Mouse (Mus musculus) MEL (cell line): ENCODE results near the gene Zfp668. TPM values are rescaled to one million over a fixed set of nuclear protein-coding genes. Genes with fewer than 3 reads are reported as not detected.

Source experiments
- DNase-seq: peaks from one replicate; pipeline ENCODE4 v3.0.0; 2011; ENCODE audit warnings: low read depth, low spot score
- H3K27ac ChIP-seq: 2 replicates; pipeline ENCODE4 v1.5.1; 2012; ENCODE audit warnings: low read depth, mild to moderate bottlenecking, control low read depth, low read length, moderate library complexity; ENCODE audit not compliant: control insufficient read depth
- H3K27me3 ChIP-seq, 2 experiments: fragments of 150-350 bp in 1 of 2; sonication (generic) in 1 of 2; 2 replicates each; pipeline ENCODE4 v1.6.1; 2012; ENCODE audit warnings: low read length in 2 of 2, mild to moderate bottlenecking in 2 of 2, improper control_type of control experiment in 1 of 2, moderate library complexity in 1 of 2; ENCODE audit not compliant: insufficient read depth in 2 of 2, control insufficient read depth in 1 of 2
- H3K36me3 ChIP-seq, 2 experiments: 2 replicates each; pipeline ENCODE4 v1.6.1; 2012 to 2014; ENCODE audit warnings: low read length in 2 of 2, improper control_type of control experiment in 1 of 2, inconsistent platforms in 1 of 2, mild to moderate bottlenecking in 1 of 2; ENCODE audit not compliant: insufficient read depth in 2 of 2, control insufficient read depth in 1 of 2
- H3K4me1 ChIP-seq, 2 experiments: fragments of 150-350 bp in 1 of 2; sonication (generic) in 1 of 2; 2 replicates each; pipeline ENCODE4 v1.6.1; 2012; ENCODE audit warnings: low read length in 2 of 2, improper control_type of control experiment in 1 of 2, mild to moderate bottlenecking in 1 of 2; ENCODE audit not compliant: insufficient read depth in 2 of 2, control insufficient read depth in 1 of 2
- H3K4me3 ChIP-seq, 2 experiments: fragments of 150-350 bp in 1 of 2; sonication (generic) in 1 of 2; 2 replicates each; pipeline ENCODE4 v1.5.1; 2012; ENCODE audit warnings: low read depth in 2 of 2, low read length in 2 of 2, mild to moderate bottlenecking in 2 of 2, moderate library complexity in 2 of 2, control low read depth in 1 of 2, improper control_type of control experiment in 1 of 2; ENCODE audit not compliant: control insufficient read depth in 1 of 2, insufficient read depth in 1 of 2
- H3K79me2 ChIP-seq: 2 replicates; pipeline ENCODE4 v1.6.1; 2012; ENCODE audit warnings: mild to moderate bottlenecking, low read length, moderate library complexity; ENCODE audit not compliant: control insufficient read depth, poor library complexity, insufficient read depth
- H3K9ac ChIP-seq: 2 replicates; pipeline ENCODE4 v1.6.1; 2012; ENCODE audit warnings: low read depth, mild to moderate bottlenecking, control low read depth, low read length, moderate library complexity; ENCODE audit not compliant: control insufficient read depth, poor library complexity, severe bottlenecking
- H3K9me3 ChIP-seq: fragments of 150-350 bp; sonication (generic); replicated peaks from 2 replicates; pipeline ENCODE4 v1.6.1; 2012; ENCODE audit warnings: mild to moderate bottlenecking, low read length, improper control_type of control experiment, moderate library complexity; ENCODE audit not compliant: insufficient read depth
- BHLHE40 ChIP-seq: IDR thresholded peaks from 2 replicates; pipeline ENCODE4 v1.6.1; 2012; ENCODE audit warnings: low read depth, mild to moderate bottlenecking, inconsistent platforms, low read length, improper control_type of control experiment, borderline replicate concordance
- CHD1 ChIP-seq: IDR thresholded peaks from 2 replicates; pipeline ENCODE4 v1.6.1; 2012; ENCODE audit warnings: low read depth, mild to moderate bottlenecking, inconsistent platforms, low read length, improper control_type of control experiment
- CHD2 ChIP-seq: IDR thresholded peaks from 2 replicates; pipeline ENCODE4 v1.6.1; 2011; ENCODE audit warnings: low read length, improper control_type of control experiment
- CTCF ChIP-seq, 3 experiments: IDR thresholded peaks in 2 of 3; conservative IDR thresholded peaks in 1 of 3; 2 replicates each; pipeline ENCODE4 v1.5.1; 2011 to 2012; ENCODE audit warnings: low read length in 3 of 3, low read depth in 2 of 3, mild to moderate bottlenecking in 2 of 3, improper control_type of control experiment in 1 of 3, inconsistent platforms in 1 of 3, mixed read lengths in 1 of 3, moderate library complexity in 1 of 3; ENCODE audit not compliant: control insufficient read depth in 1 of 3, insufficient read depth in 1 of 3, poor library complexity in 1 of 3, severe bottlenecking in 1 of 3
- E2F4 ChIP-seq: IDR thresholded peaks from 2 replicates; pipeline ENCODE4 v1.6.1; 2011; ENCODE audit warnings: low read depth, low read length, improper control_type of control experiment, borderline replicate concordance
- ELF1 ChIP-seq: IDR thresholded peaks from 2 replicates; pipeline ENCODE4 v1.6.1; 2014; ENCODE audit warnings: low read depth, mild to moderate bottlenecking, inconsistent platforms, low read length, improper control_type of control experiment, moderate library complexity
- ETS1 ChIP-seq: IDR thresholded peaks from 2 replicates; pipeline ENCODE4 v1.6.1; 2012; ENCODE audit warnings: low read depth, mild to moderate bottlenecking, inconsistent platforms, low read length, improper control_type of control experiment, moderate library complexity
- GABPA ChIP-seq: IDR thresholded peaks from 2 replicates; pipeline ENCODE4 v1.6.1; 2012; ENCODE audit warnings: low read depth, mild to moderate bottlenecking, inconsistent platforms, low read length, improper control_type of control experiment, moderate library complexity
- GATA1 ChIP-seq: IDR thresholded peaks from 2 replicates; pipeline ENCODE4 v1.6.1; 2011; ENCODE audit warnings: low read depth, low read length, improper control_type of control experiment
- HCFC1 ChIP-seq: IDR thresholded peaks from 2 replicates; pipeline ENCODE4 v1.6.1; 2012; ENCODE audit warnings: low read depth, mild to moderate bottlenecking, inconsistent platforms, low read length, improper control_type of control experiment, moderate library complexity
- JUND ChIP-seq: IDR thresholded peaks from 2 replicates; pipeline ENCODE4 v1.6.1; 2011; ENCODE audit warnings: low read depth, mild to moderate bottlenecking, improper control_type of control experiment, low read length
- KAT2A ChIP-seq: conservative IDR thresholded peaks from 2 replicates; pipeline ENCODE4 v1.6.1; 2012; ENCODE audit warnings: low read depth, low read length, improper control_type of control experiment, inconsistent platforms
- MAFK ChIP-seq: IDR thresholded peaks from 2 replicates; pipeline ENCODE4 v1.6.1; 2011; ENCODE audit warnings: low read depth, mild to moderate bottlenecking, low read length, improper control_type of control experiment, borderline replicate concordance
- MAX ChIP-seq: IDR thresholded peaks from 2 replicates; pipeline ENCODE4 v1.6.1; 2011; ENCODE audit warnings: low read length, improper control_type of control experiment
- MAZ ChIP-seq: IDR thresholded peaks from 2 replicates; pipeline ENCODE4 v1.6.1; 2012; ENCODE audit warnings: low read depth, mild to moderate bottlenecking, inconsistent platforms, low read length, improper control_type of control experiment
- MEF2A ChIP-seq: IDR thresholded peaks from 2 replicates; pipeline ENCODE4 v1.6.1; 2014; ENCODE audit warnings: low read depth, mild to moderate bottlenecking, inconsistent platforms, low read length, improper control_type of control experiment; ENCODE audit not compliant: poor library complexity, insufficient replicate concordance, severe bottlenecking; ENCODE audit errors: extremely low read depth
- MXI1 ChIP-seq: IDR thresholded peaks from 2 replicates; pipeline ENCODE4 v1.6.1; 2011; ENCODE audit warnings: mild to moderate bottlenecking, low read depth, low read length, improper control_type of control experiment
- MYB ChIP-seq: IDR thresholded peaks from 2 replicates; pipeline ENCODE4 v1.6.1; 2011; ENCODE audit warnings: mild to moderate bottlenecking, low read depth, low read length, improper control_type of control experiment
- MYC ChIP-seq: IDR thresholded peaks from 2 replicates; pipeline ENCODE4 v1.6.1; 2011; ENCODE audit warnings: low read depth, mild to moderate bottlenecking, low read length, improper control_type of control experiment, moderate library complexity
- NELFE ChIP-seq: IDR thresholded peaks from 2 replicates; pipeline ENCODE4 v1.6.1; 2011; ENCODE audit warnings: low read depth, low read length, improper control_type of control experiment
- NRF1 ChIP-seq: IDR thresholded peaks from 2 replicates; pipeline ENCODE4 v1.6.1; 2014; ENCODE audit warnings: low read depth, mild to moderate bottlenecking, inconsistent platforms, low read length, improper control_type of control experiment, moderate library complexity; ENCODE audit not compliant: poor library complexity, insufficient read depth, severe bottlenecking
- POLR2AphosphoS2 ChIP-seq: IDR thresholded peaks from 2 replicates; pipeline ENCODE4 v1.6.1; 2011; ENCODE audit warnings: low read length, improper control_type of control experiment
- POLR2AphosphoS5 ChIP-seq: IDR thresholded peaks from 2 replicates; pipeline ENCODE4 v1.6.1; 2012; ENCODE audit warnings: low read depth, borderline replicate concordance, mild to moderate bottlenecking, inconsistent platforms, low read length, moderate library complexity, mixed read lengths
- RAD21 ChIP-seq: IDR thresholded peaks from 2 replicates; pipeline ENCODE4 v1.6.1; 2011; ENCODE audit warnings: mild to moderate bottlenecking, low read depth, low read length, improper control_type of control experiment
- RCOR1 ChIP-seq: IDR thresholded peaks from 2 replicates; pipeline ENCODE4 v1.6.1; 2012; ENCODE audit warnings: low read depth, mild to moderate bottlenecking, inconsistent platforms, low read length, improper control_type of control experiment
- SMC3 ChIP-seq: IDR thresholded peaks from 2 replicates; pipeline ENCODE4 v1.6.1; 2011; ENCODE audit warnings: low read depth, low read length, improper control_type of control experiment
- TAL1 ChIP-seq: IDR thresholded peaks from 2 replicates; pipeline ENCODE4 v1.6.1; 2012; ENCODE audit warnings: mild to moderate bottlenecking, inconsistent platforms, low read length, moderate library complexity, mixed read lengths
- TBP ChIP-seq: IDR thresholded peaks from 2 replicates; pipeline ENCODE4 v1.8.0; 2011; ENCODE audit warnings: low read depth, low read length, improper control_type of control experiment
- TCF12 ChIP-seq: IDR thresholded peaks from 2 replicates; pipeline ENCODE4 v1.6.1; 2014; ENCODE audit warnings: low read depth, mild to moderate bottlenecking, inconsistent platforms, low read length, improper control_type of control experiment, moderate library complexity
- UBTF ChIP-seq: IDR thresholded peaks from 2 replicates; pipeline ENCODE4 v1.6.1; 2012; ENCODE audit warnings: low read depth, mild to moderate bottlenecking, inconsistent platforms, low read length, improper control_type of control experiment, moderate library complexity, borderline replicate concordance; ENCODE audit not compliant: insufficient read depth
- USF1 ChIP-seq: IDR thresholded peaks from 2 replicates; pipeline ENCODE4 v1.6.1; 2014; ENCODE audit warnings: low read depth, mild to moderate bottlenecking, inconsistent platforms, low read length, improper control_type of control experiment, moderate library complexity
- USF2 ChIP-seq, 2 experiments: IDR thresholded peaks; 2 replicates each; pipeline ENCODE4 v1.6.1; 2011 to 2012; ENCODE audit warnings: improper control_type of control experiment in 2 of 2, low read length in 2 of 2, borderline replicate concordance in 1 of 2, inconsistent platforms in 1 of 2, low read depth in 1 of 2, mild to moderate bottlenecking in 1 of 2; ENCODE audit not compliant: insufficient read depth in 1 of 2
- ZC3H11A ChIP-seq: IDR thresholded peaks from 2 replicates; pipeline ENCODE4 v1.6.1; 2012; ENCODE audit warnings: low read depth, mild to moderate bottlenecking, inconsistent platforms, low read length, improper control_type of control experiment
- ZKSCAN1 ChIP-seq: IDR thresholded peaks from 2 replicates; pipeline ENCODE4 v1.6.1; 2012; ENCODE audit warnings: low read depth, mild to moderate bottlenecking, inconsistent platforms, low read length, improper control_type of control experiment, moderate library complexity
- ZMIZ1 ChIP-seq: IDR thresholded peaks from 2 replicates; pipeline ENCODE4 v1.6.1; 2012; ENCODE audit warnings: low read depth, mild to moderate bottlenecking, inconsistent platforms, low read length, improper control_type of control experiment, moderate library complexity
- ZNF384 ChIP-seq: IDR thresholded peaks from 2 replicates; pipeline ENCODE4 v1.6.1; 2012; ENCODE audit warnings: low read depth, mild to moderate bottlenecking, inconsistent platforms, low read length, improper control_type of control experiment
- polyA plus RNA-seq, 2 experiments: library from polyadenylated mRNA; stranded (reverse) in 1 of 2; unstranded in 1 of 2; fragments of >175 nt in 1 of 2; fragments of >200 nt in 1 of 2; gene quantifications; 2 replicates each; pipeline versions ENCODE4 v1.2.1 to v1.2.4; 2012; ENCODE audit warnings: low replicate concordance in 2 of 2, low read depth in 1 of 2; ENCODE audit not compliant: insufficient read length in 2 of 2, insufficient read depth in 1 of 2, missing spikeins in 1 of 2
- total RNA-seq: library from RNA; depleted of rRNA; stranded (reverse); fragments of 300-350 nt; gene quantifications from 2 replicates; pipeline ENCODE4 v1.2.3, GENCODE M21; 2012

Gene Zfp668
- total and polyA plus RNA-seq, 3 experiments = 9.1 to 15.6 TPM; not detected in 1

DNA sequence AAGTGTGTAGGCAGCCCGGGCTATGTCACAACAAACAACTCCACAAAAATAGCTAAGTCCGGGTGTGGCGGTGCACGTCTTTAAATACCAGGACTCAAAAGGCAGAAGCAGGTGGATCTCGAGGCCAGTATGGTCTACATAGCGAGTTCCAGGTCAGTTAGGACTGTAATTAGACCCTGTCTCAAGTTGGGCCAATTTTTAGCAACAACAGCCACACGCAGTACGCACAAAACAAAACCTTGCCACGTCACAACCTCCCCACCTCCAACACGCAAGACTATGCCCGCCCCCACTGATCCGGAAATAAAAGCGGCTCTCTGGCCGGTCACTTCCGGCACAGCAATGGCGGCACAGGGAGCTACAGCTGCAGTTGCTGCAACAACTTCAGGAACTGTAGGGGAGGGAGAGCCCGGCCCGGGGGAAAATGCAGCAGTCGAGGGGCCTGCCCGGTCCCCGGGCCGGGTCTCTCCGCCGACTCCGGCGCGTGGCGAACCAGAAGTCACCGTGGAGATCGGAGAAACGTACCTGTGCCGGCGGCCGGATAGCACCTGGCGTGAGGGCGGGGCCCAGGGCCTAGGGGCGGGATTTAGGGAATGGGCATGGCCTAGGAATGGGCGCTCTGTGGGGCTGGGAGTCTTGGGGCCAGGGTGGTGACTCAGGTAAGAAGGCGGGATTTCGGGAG is 35.7 kb upstream of the Zfp668 start, which contains the start of gene Kat8:
Gene Kat8 (plus strand): TSS at position 327 of the 682 bp plus-strand sequence.
- peak; percentile 95 for DNase-seq
- peaks cover 2 to 7% of the 10 kb centered on the region in 2 experiments; a peak in 2 of 4 replicates for H3K4me1 ChIP-seq
- no peaks in the 10 kb centered on the region for H3K27me3 ChIP-seq
- H3K9me3 ChIP-seq = no peaks in the 10 kb centered on the region
- peak within 1 kb of the TSS; percentile 74 for H3K27ac ChIP-seq
- peak within 1 kb of the TSS; percentile 83 to 93 for H3K4me3 ChIP-seq
- H3K36me3 ChIP-seq = peaks cover 2 to 4% of the 10 kb centered on the region in 2 experiments; a peak in 3 of 4 replicates
- H3K9ac ChIP-seq = peak within 1 kb of the TSS; percentile 80
- H3K79me2 ChIP-seq = peaks cover 5% of the 10 kb centered on the region
- TF ChIP-seq USF2 (IDR thresholded peaks at IDR 0.05; ENCODE audit: borderline replicate concordance in 1 of 2, insufficient read depth in 1 of 2, low read depth in 1 of 2, low read length in 2 of 2) (no peak), MAFK (no peak), MAX (no peak), CHD2 (peak; percentile 74; the same call in 1 of the 2 replicates), MYB (no peak), KAT2A (peak; percentile 82; the same call in 1 of the 2 replicates), MYC (no peak), POLR2AphosphoS5 (no peak), ZNF384 (no peak), UBTF (no peak), RCOR1 (no peak), NRF1 (peak; percentile 57), ZKSCAN1 (0 out of 2 replicates have a peak, but pooled peaks have one; percentile 36), E2F4 (no peak), TBP (peak; percentile 91), ZMIZ1 (peak; percentile 81; the same call in 1 of the 2 replicates), SMC3 (no peak), USF1 (no peak), ZC3H11A (no peak), MAZ (peak; percentile 85), TAL1 (no peak), NELFE (peak; percentile 90), BHLHE40 (no peak), POLR2AphosphoS2 (peak; percentile 97), RAD21 (no peak), MEF2A (no peak), GATA1 (no peak), ETS1 (0 out of 2 replicates have a peak, but pooled peaks have one; percentile 29), GABPA (no peak), TCF12 (peak; percentile 66), HCFC1 (peak; percentile 97), ELF1 (peak; percentile 81), CTCF (IDR thresholded peaks at IDR 0.05 in 2 of 3, conservative IDR thresholded peaks at IDR 0.05 in 1 of 3; ENCODE audit: control insufficient read depth in 1 of 3, insufficient read depth in 1 of 3, low read depth in 2 of 3, low read length in 3 of 3, poor library complexity in 1 of 3, severe bottlenecking in 1 of 3) (no peak), MXI1 (peak; percentile 81), JUND (no peak), CHD1 (no peak)
